Mouse (Mus musculus) cerebellum, adult 9-10 months (tissue): ENCODE results near the gene Cbx8.

ENCODE experiments used
- DNase-seq: peaks from one replicate; pipeline ENCODE4 v3.0.0; 2022

Cbx8 gene

GRCm38 (mm10) chr11:119026203-119026602, 14.6 kb downstream of the Cbx8 start:
- no peak for DNase-seq

GRCm38 (mm10) chr11:119024260-119024659, 16.5 kb downstream of the Cbx8 start:
- DNase-seq, result no peak

GRCm38 (mm10) chr11:119023616-119023980, 17.2 kb downstream of the Cbx8 start:
- peak; percentile 39 for DNase-seq

GRCm38 (mm10) chr11:119022895-119023615, 17.7 kb downstream of the Cbx8 start, which contains the start of gene Cbx2:
Cbx2 (plus strand) TSS chr11:119022962.
- peak; percentile 76 for DNase-seq

GRCm38 (mm10) chr11:119022068-119022894, 18.5 kb downstream of the Cbx8 start:
- no peak for DNase-seq

GRCm38 (mm10) chr11:119021180-119021579, 19.6 kb downstream of the Cbx8 start:
- no peak for DNase-seq

- DNase-seq, result no peak
These were observed 23.3 kb downstream of the Cbx8 start for GRCm38 (mm10) chr11:119017506-119017905.

GRCm38 (mm10) chr11:119014455-119014854, 26.3 kb downstream of the Cbx8 start:
- DNase-seq, result no peak

- DNase-seq, result no peak
These were observed 33.0 kb downstream of the Cbx8 start for GRCm38 (mm10) chr11:119007461-119008456.

- no peak for DNase-seq
These were observed 34.3 kb downstream of the Cbx8 start for GRCm38 (mm10) chr11:119006462-119006861.

- DNase-seq, result no peak
These were observed 35.1 kb downstream of the Cbx8 start for GRCm38 (mm10) chr11:119005547-119006275.

GRCm38 (mm10) chr11:119001493-119002128, 39.2 kb downstream of the Cbx8 start:
- DNase-seq, result no peak

GRCm38 (mm10) chr11:119000877-119001276, 39.9 kb downstream of the Cbx8 start:
- DNase-seq, result no peak

GRCm38 (mm10) chr11:118999361-118999804, 41.4 kb downstream of the Cbx8 start:
- peak; percentile 49 for DNase-seq

- DNase-seq, result peak; percentile 89
These were observed 42.1 kb downstream of the Cbx8 start for GRCm38 (mm10) chr11:118998540-118999265.

GRCm38 (mm10) chr11:118997182-118997581, 43.6 kb downstream of the Cbx8 start:
- DNase-seq, result no peak

- DNase-seq, result no peak
These were observed 45.3 kb downstream of the Cbx8 start for GRCm38 (mm10) chr11:118995448-118995847.

- DNase-seq, result no peak
These were observed 48.0 kb downstream of the Cbx8 start for GRCm38 (mm10) chr11:118992781-118993180.

- DNase-seq, result no peak
These were observed 52.8 kb downstream of the Cbx8 start, which contains the start of gene Enpp7 for GRCm38 (mm10) chr11:118987999-118988398. Enpp7 (plus strand) TSS chr11:118988188.
